Mouse (Mus musculus) A20 (cell line): ENCODE measurements at regions not wholly inside any gene's neighbourhood (a gene's known extent, or its start where the extent isn't known, plus 50 kb on each side); places are given as distances from the start of the nearest gene placed in this dataset.
A peak's percentile ranks its signal among the peaks of the same experiment; 100 is the strongest.

ENCODE experiments used
- DNase-seq: peaks from one replicate; pipeline ENCODE4 v3.0.0-alpha.2; 2011; ENCODE audit warnings: low read depth, low spot score

GRCm38 (mm10) chr12:77663665-77664374 is 425.9 kb downstream of the Fut8 start:
- DNase-seq = no peak

GRCm38 (mm10) chr12:77666411-77666810 is 428.5 kb downstream of the Fut8 start:
- DNase-seq = no peak

- no peak for DNase-seq
Measured at GRCm38 (mm10) chr12:77667151-77667874, 429.4 kb downstream of the Fut8 start.

GRCm38 (mm10) chr12:77667875-77668204 is 429.9 kb downstream of the Fut8 start:
- peak; percentile 70 for DNase-seq

- DNase-seq = no peak
Measured at GRCm38 (mm10) chr12:77670531-77670930, 432.6 kb downstream of the Fut8 start.

- no peak for DNase-seq
Measured at GRCm38 (mm10) chr12:77674352-77674751, 436.4 kb downstream of the Fut8 start.

GRCm38 (mm10) chr12:77674755-77675154 is 436.8 kb downstream of the Fut8 start:
- peak; percentile 54 for DNase-seq

GRCm38 (mm10) chr12:77678040-77678439 is 440.1 kb downstream of the Fut8 start:
- no peak for DNase-seq

- no peak for DNase-seq
Measured at GRCm38 (mm10) chr12:77694101-77694500, 456.2 kb downstream of the Fut8 start.

GRCm38 (mm10) chr12:77696039-77696631 is 458.2 kb downstream of the Fut8 start:
- DNase-seq = no peak

- no peak for DNase-seq
Measured at GRCm38 (mm10) chr12:77696662-77697061, 458.7 kb downstream of the Fut8 start.

- DNase-seq = no peak
Measured at GRCm38 (mm10) chr12:77698088-77698487, 460.2 kb downstream of the Fut8 start.

- DNase-seq = no peak
Measured at GRCm38 (mm10) chr12:77699896-77700605, 462.1 kb downstream of the Fut8 start.

- no peak for DNase-seq
Measured at GRCm38 (mm10) chr12:77715506-77715905, 477.6 kb downstream of the Fut8 start.

- DNase-seq = no peak
Measured at GRCm38 (mm10) chr12:77715979-77716378, 478.1 kb downstream of the Fut8 start.

GRCm38 (mm10) chr12:77727766-77728165 is 466.3 kb upstream of the Gm6657 start:
- no peak for DNase-seq

- DNase-seq = no peak
Measured at GRCm38 (mm10) chr12:77739047-77739760, 454.8 kb upstream of the Gm6657 start.

- no peak for DNase-seq
Measured at GRCm38 (mm10) chr12:77742716-77743115, 451.3 kb upstream of the Gm6657 start.

- DNase-seq = no peak
Measured at GRCm38 (mm10) chr12:77749438-77750007, 444.5 kb upstream of the Gm6657 start.

GRCm38 (mm10) chr12:77752181-77752580 is 441.9 kb upstream of the Gm6657 start:
- DNase-seq = no peak

GRCm38 (mm10) chr12:77756021-77756420 is 438.0 kb upstream of the Gm6657 start:
- DNase-seq = no peak
